Mouse (Mus musculus) liver, embryonic 14.5 days (tissue): ENCODE measurements around the gene Nmnat2. TPM values are rescaled to one million over a fixed set of nuclear protein-coding genes. Genes with fewer than 3 reads are reported as not detected.

ENCODE experiments used
- ATAC-seq: fragments of 200-750 bp; cut with Nextera tagmentation; 2 replicates; pipeline ENCODE4 v1.8.0; 2017; ENCODE audit warnings: moderate number of reproducible peaks, mild to moderate bottlenecking, moderate library complexity; ENCODE audit not compliant: insufficient read depth
- DNase-seq, 3 experiments: peaks; one replicate each; pipeline ENCODE4 v3.0.0-alpha.2; 2012 to 2013; ENCODE audit warnings: low read depth in 3 of 3, low spot score in 3 of 3
- H3K27ac ChIP-seq: fragments of 300-500 bp; sonication (generic); 2 replicates; pipeline ENCODE4 v1.5.1; 2014; ENCODE audit warnings: moderate library complexity, mild to moderate bottlenecking, control low read depth, inconsistent platforms
- H3K27me3 ChIP-seq: fragments of 300-500 bp; sonication (generic); 2 replicates; pipeline ENCODE4 v1.6.1; 2014; ENCODE audit warnings: mild to moderate bottlenecking, low read length, moderate library complexity; ENCODE audit not compliant: control insufficient read depth, insufficient read depth
- H3K36me3 ChIP-seq: fragments of 300-500 bp; sonication (generic); replicated peaks from 2 replicates; pipeline ENCODE4 v1.6.1; 2014; ENCODE audit warnings: low read depth; ENCODE audit not compliant: control insufficient read depth, insufficient read depth
- H3K4me1 ChIP-seq, 2 experiments: fragments of 200-500 bp in 1 of 2; fragments of 300-500 bp in 1 of 2; sonication (generic) in 1 of 2; replicated peaks; 2 replicates each; pipeline ENCODE4 v1.6.1; 2012 to 2014; ENCODE audit warnings: antibody characterized with exemption in 1 of 2, inconsistent platforms in 1 of 2, low read length in 1 of 2; ENCODE audit not compliant: control insufficient read depth in 2 of 2, insufficient read depth in 2 of 2
- H3K4me2 ChIP-seq: fragments of 300-500 bp; sonication (generic); 2 replicates; pipeline ENCODE4 v1.6.1; 2014; ENCODE audit warnings: low read depth, mild to moderate bottlenecking, control low read depth, moderate library complexity
- H3K4me3 ChIP-seq, 2 experiments: fragments of 200-500 bp in 1 of 2; fragments of 300-500 bp in 1 of 2; sonication (generic) in 1 of 2; 2 replicates each; pipeline ENCODE4 v1.5.1; 2012 to 2014; ENCODE audit warnings: low read depth in 2 of 2, low read length in 2 of 2, mild to moderate bottlenecking in 2 of 2, control low read depth in 1 of 2, inconsistent platforms in 1 of 2, moderate library complexity in 1 of 2; ENCODE audit not compliant: insufficient read depth in 1 of 2
- H3K9ac ChIP-seq: fragments of 300-500 bp; sonication (generic); replicated peaks from 2 replicates; pipeline ENCODE4 v1.6.1; 2014; ENCODE audit warnings: mild to moderate bottlenecking, control low read depth, moderate library complexity
- H3K9me3 ChIP-seq: fragments of 300-500 bp; sonication (generic); 2 replicates; pipeline ENCODE4 v1.6.1; 2016; ENCODE audit warnings: low read length, mixed read lengths; ENCODE audit not compliant: control insufficient read depth
- CTCF ChIP-seq: IDR thresholded peaks from 2 replicates; pipeline ENCODE4 v1.5.1; 2016; ENCODE audit warnings: antibody characterized with exemption, low read depth, control low read depth
- EP300 ChIP-seq: IDR thresholded peaks from 2 replicates; pipeline ENCODE4 v1.6.1; 2016; ENCODE audit warnings: antibody characterized with exemption, low read depth
- WGBS: fragments of 180-500 bp; shearing (Covaris S2); extraction: QIAGEN DNeasy Blood & Tissue Kit; methylation state at CpG from one replicate; pipeline ENCODE4 v1.1.7; 2014; ENCODE audit not compliant: insufficient replicate concordance; 5-methylcytosine and 5-hydroxymethylcytosine counted together
- polyA plus RNA-seq, 2 experiments: library from polyadenylated mRNA; depleted of rRNA in 1 of 2; stranded (reverse) in 1 of 2; unstranded in 1 of 2; fragments of >200 nt; fragmentation: Nextera tagmentation in 1 of 2; extraction: Ambion mirVana in 1 of 2; gene quantifications; 2 replicates each; pipeline versions ENCODE4 v1.2.1 to v1.2.3; 2012 to 2014

Nmnat2 gene
- polyA plus RNA-seq, 2 experiments, result 0.02 to 0.09 TPM

GRCm38 (mm10) chr1:153125287-153126275 lies 170.8 kb downstream of the Nmnat2 start:
- Histone ChIP-seq H3K4me2 (no peak overlapping the region), H3K27ac (no peak overlapping the region), H3K4me3 (no peak overlapping the region), H3K4me1 (peaks cover 0 to 2% of the 10 kb centered on the region in 2 experiments; a peak in 2 of 4 replicates), H3K27me3 (no peaks in the 10 kb centered on the region), H3K36me3 (no peaks in the 10 kb centered on the region), H3K9ac (no peak overlapping the region), H3K9me3 (no peaks in the 10 kb centered on the region)
- 57% methylated on average over 8 of the region's 8 CpGs for WGBS
- DNase-seq (no peak), ATAC-seq (no peak)
- TF ChIP-seq CTCF (no peak), EP300 (no peak)

- 64% methylated on average over 15 of the region's 15 CpGs for WGBS
- H3K9ac ChIP-seq, result no peak overlapping the region
- H3K27ac ChIP-seq, result no peak overlapping the region
- H3K36me3 ChIP-seq, result no peaks in the 10 kb centered on the region
- H3K27me3 ChIP-seq, result no peaks in the 10 kb centered on the region
- H3K4me2 ChIP-seq, result no peak overlapping the region
- ATAC-seq (no peak), DNase-seq (no peak)
- no peak overlapping the region for H3K4me3 ChIP-seq
- TF ChIP-seq EP300, result no peak
- no peaks in the 10 kb centered on the region for H3K4me1 ChIP-seq
- no peaks in the 10 kb centered on the region for H3K9me3 ChIP-seq
Observed at GRCm38 (mm10) chr1:153126491-153127381, 171.9 kb downstream of the Nmnat2 start.

GRCm38 (mm10) chr1:153127622-153128021 lies 172.8 kb downstream of the Nmnat2 start:
- Histone ChIP-seq H3K36me3 (no peaks in the 10 kb centered on the region), H3K9ac (no peak overlapping the region), H3K27ac (no peak overlapping the region), H3K4me1 (no peaks in the 10 kb centered on the region), H3K9me3 (no peaks in the 10 kb centered on the region), H3K4me3 (no peak overlapping the region), H3K4me2 (no peak overlapping the region), H3K27me3 (no peaks in the 10 kb centered on the region)
- DNase-seq, result no peak
- TF ChIP-seq EP300 (no peak), CTCF (no peak)
- 38% methylated on average over 4 of the region's 4 CpGs for WGBS
- ATAC-seq, result no peak

- H3K27me3 ChIP-seq, result no peaks in the 10 kb centered on the region
- no peaks in the 10 kb centered on the region for H3K9me3 ChIP-seq
- WGBS, result 37% methylated on average over 8 of the region's 8 CpGs
- no peak for ATAC-seq
- no peak overlapping the region for H3K4me2 ChIP-seq
- H3K9ac ChIP-seq, result no peak overlapping the region
- no peaks in the 10 kb centered on the region for H3K36me3 ChIP-seq
- DNase-seq, result no peak
- H3K4me1 ChIP-seq, result no peaks in the 10 kb centered on the region
- no peak overlapping the region for H3K27ac ChIP-seq
- TF ChIP-seq CTCF (no peak), EP300 (no peak)
- no peak overlapping the region for H3K4me3 ChIP-seq
Observed at GRCm38 (mm10) chr1:153128780-153129179, 174.0 kb downstream of the Nmnat2 start.
